In the genomic region with DNA sequence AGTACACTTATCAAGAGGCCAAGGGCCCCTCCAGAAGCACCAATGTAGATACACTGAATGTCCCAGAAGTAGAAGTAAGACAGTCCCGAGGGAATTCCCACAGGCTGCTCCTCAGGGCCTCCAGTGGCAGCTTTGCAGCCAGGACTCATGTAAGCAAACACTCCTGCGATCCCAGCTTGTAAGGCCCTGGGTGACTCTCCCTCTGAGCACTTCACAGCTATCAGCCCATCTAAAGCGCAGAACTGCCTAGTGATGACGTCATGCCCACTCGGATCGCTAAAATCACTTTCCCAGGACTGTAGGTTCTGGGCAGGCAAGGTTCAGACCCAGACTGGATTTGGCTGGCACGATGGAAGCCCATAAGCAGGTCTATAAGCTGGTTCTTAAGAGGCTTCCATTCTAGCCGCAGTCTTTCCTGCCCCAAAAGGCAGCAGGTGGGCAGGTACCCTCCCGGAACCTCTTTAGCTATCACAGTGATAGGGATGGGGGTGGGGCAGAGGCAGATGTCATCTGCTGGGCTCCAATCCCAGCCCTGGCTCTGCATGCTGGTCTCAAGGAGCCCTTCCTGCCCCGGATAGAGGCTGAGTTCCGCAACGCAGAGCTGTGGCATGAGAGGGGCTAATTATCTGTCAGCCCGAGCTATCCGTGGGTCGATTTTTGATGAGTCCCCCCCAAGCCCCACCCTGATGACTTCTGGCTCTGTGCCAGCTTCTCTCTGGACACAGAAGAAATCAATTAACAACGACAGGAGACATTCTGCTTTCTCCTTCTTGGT, we compare ENCODE assay signal across 10 mouse cellular contexts. TPM values are rescaled to one million over a fixed set of nuclear protein-coding genes. Genes with fewer than 3 reads are reported as not detected.
DNase-seq lines count a peak whose midpoint lies in the region; ATAC-seq lines count a peak whose summit lies in the region.
"Had no signal": no experiment of that assay in that cellular context is flagged by ENCODE, and none has a peak within 500 bp of the region (broad histone marks: within the 10 kb centered on the region; RNA-seq: fewer than 3 reads in every experiment).

No protein-coding gene starts in this region.

- peaks cover 24 to 47% of the 10 kb centered on the region in 2 experiments for H3K4me1 ChIP-seq in heart, embryonic 14.5 days (ENCODE audit: control insufficient read depth in 2 of 2, insufficient read depth in 2 of 2, low read length in 2 of 2)
- peaks cover 26% of the 10 kb centered on the region for H3K4me1 ChIP-seq in embryonic facial prominence, embryonic 12.5 days

- no peaks in the 10 kb centered on the region for H3K27me3 ChIP-seq in heart, embryonic 14.5 days (ENCODE audit: control insufficient read depth, insufficient read depth, low read length)
- no peaks in the 10 kb centered on the region for H3K27me3 ChIP-seq in embryonic facial prominence, embryonic 12.5 days
- H3K27me3 ChIP-seq: embryonic facial prominence, embryonic 15.5 days had no signal

- peak overlapping the region; percentile 18; the same call in 1 of the 2 replicates for H3K9ac ChIP-seq in heart, embryonic 14.5 days (ENCODE audit: low read length)
- H3K9ac ChIP-seq in embryonic facial prominence, embryonic 12.5 days, result peak overlapping the region; percentile 10; the same call in 1 of the 2 replicates
- H3K9ac ChIP-seq: embryonic facial prominence, embryonic 15.5 days had no signal

- H3K4me2 ChIP-seq in heart, embryonic 14.5 days (ENCODE audit: low read length), result no peak overlapping the region
- H3K4me2 ChIP-seq in embryonic facial prominence, embryonic 12.5 days (replicated peaks), result no peak overlapping the region
- H3K4me2 ChIP-seq: embryonic facial prominence, embryonic 15.5 days had no signal

- H3K9me3 ChIP-seq in heart, embryonic 14.5 days (ENCODE audit: control insufficient read depth, low read length), result no peaks in the 10 kb centered on the region
- no peaks in the 10 kb centered on the region for H3K9me3 ChIP-seq in embryonic facial prominence, embryonic 12.5 days
- H3K9me3 ChIP-seq: embryonic facial prominence, embryonic 15.5 days had no signal

- no peak; the same call in 1 of the 2 replicates for ATAC-seq in heart, embryonic 14.5 days (ENCODE audit: insufficient number of reproducible peaks, insufficient read depth, low FRiP score, low read depth)
- ATAC-seq in embryonic facial prominence, embryonic 12.5 days (ENCODE audit: insufficient number of reproducible peaks, insufficient read depth, low FRiP score, low TSS enrichment), result no peak
- ATAC-seq in megakaryocyte, adult 5-6 weeks (ENCODE audit: poor library complexity, severe bottlenecking), result no peak
- ATAC-seq in cerebellum, adult (ENCODE audit: insufficient number of reproducible peaks, low FRiP score, low TSS enrichment), result no peak

- H3K36me3 ChIP-seq in heart, embryonic 14.5 days (ENCODE audit: control insufficient read depth, insufficient read depth, low read length), result peaks cover 27% of the 10 kb centered on the region
- H3K36me3 ChIP-seq in embryonic facial prominence, embryonic 12.5 days, result peaks cover 56% of the 10 kb centered on the region

- H3K4me3 ChIP-seq in heart, embryonic 14.5 days (ENCODE audit: control insufficient read depth in 1 of 2, insufficient read depth in 1 of 2, low read depth in 1 of 2, low read length in 2 of 2), result no peak overlapping the region
- H3K4me3 ChIP-seq in embryonic facial prominence, embryonic 12.5 days, result no peak overlapping the region
- H3K4me3 ChIP-seq: embryonic facial prominence, embryonic 15.5 days had no signal

- intact Hi-C loops in heart, postnatal 36 days (cut with DNase I), result no loop called here

- WGBS in heart, embryonic 14.5 days, result 17% methylated on average over 16 of the region's 16 CpGs
- 45% methylated on average over 16 of the region's 16 CpGs for WGBS in embryonic facial prominence, embryonic 12.5 days

- no peak for DNase-seq in heart, postnatal 36 days
- DNase-seq in MN1 (ENCODE audit: low spot score), result peak; percentile 81
- peak; percentile 62 for DNase-seq in lung, postnatal 36 days
- DNase-seq: right cerebral cortex, postnatal 25 days; thymus, postnatal 4 days had no signal

- H3K27ac ChIP-seq in heart, embryonic 14.5 days (replicated peaks in 1 of 2; ENCODE audit: control insufficient read depth in 1 of 2, insufficient read depth in 1 of 2, low read depth in 2 of 2, low read length in 2 of 2), result 0 out of 4 replicates have a peak overlapping the region, but pooled peaks have one; percentile 5 to 16
- peak overlapping the region; percentile 57; the same call in 1 of the 2 replicates for H3K27ac ChIP-seq in embryonic facial prominence, embryonic 12.5 days
- H3K27ac ChIP-seq: embryonic facial prominence, embryonic 15.5 days had no signal

RNA-seq across cellular contexts. Expression of a gene that starts 19.6 kb away (rescaled TPM):
- 106 and 115 TPM in 2 replicates for polyA plus RNA-seq in heart, embryonic 14.5 days (2014; fragmentation: Nextera tagmentation; extraction: Ambion mirVana)
- 10 to 100 TPM; 37.9 to 42.1 TPM for total RNA-seq in heart, postnatal 36 days (2021)
- 229 and 238 TPM in 2 replicates for polyA plus RNA-seq in embryonic facial prominence, embryonic 12.5 days (2016; fragmentation: Nextera tagmentation; extraction: Ambion mirVana)
- total RNA-seq in megakaryocyte, adult 5-6 weeks (2015), result 71.3 and 72.6 TPM in 2 replicates
- total RNA-seq in megakaryocyte, adult 5-6 weeks (2017), result 47.4 and 51.1 TPM in 2 replicates

Comparison
In these comparisons a context has a peak if more than half of its experiments do, and no peak if none do; other contexts are left out.
1. DNase-seq: peak in MN1 (single experiment) and lung, postnatal 36 days (single experiment); none in heart, postnatal 36 days (0 of 2).